15 mouse cellular contexts compared by ENCODE assay signal in the genomic region with DNA sequence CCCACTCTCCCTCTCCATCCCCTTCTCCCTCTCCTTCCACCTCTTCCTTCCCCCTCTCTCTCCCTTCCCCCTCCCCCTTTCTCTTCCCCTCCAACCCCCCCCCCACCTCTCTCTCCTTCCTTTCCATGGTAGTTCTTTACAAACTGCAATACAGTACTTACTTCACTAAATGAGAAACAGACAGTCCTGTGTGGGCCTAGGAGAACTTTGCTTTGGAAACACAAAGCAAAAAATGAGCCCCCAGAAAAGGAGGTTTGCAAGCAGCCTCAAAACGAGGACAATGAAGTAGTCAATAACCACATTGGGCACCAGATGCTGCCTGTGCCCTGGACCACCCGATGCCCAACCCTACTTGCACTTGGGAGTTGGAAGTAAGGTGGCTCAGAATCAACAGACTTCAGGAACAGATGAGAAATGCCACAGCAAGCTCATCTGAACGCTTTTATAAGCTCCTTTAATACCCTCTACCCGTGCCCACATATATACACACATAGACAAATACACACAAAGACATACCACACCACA.
A peak's percentile ranks its signal among the peaks of the same experiment; 100 is the strongest.
DNase-seq lines count a peak whose midpoint lies in the region; ATAC-seq and TF ChIP-seq lines count a peak whose summit lies in the region.
"Had no signal": no experiment of that assay in that cellular context is flagged by ENCODE, and none has a peak within 500 bp of the region (broad histone marks: within the 10 kb centered on the region; RNA-seq: fewer than 3 reads in every experiment).

No protein-coding gene starts in this region.

- H3K9ac ChIP-seq in embryonic facial prominence, embryonic 12.5 days, result no peak overlapping the region
- no peak overlapping the region for H3K9ac ChIP-seq in midbrain, embryonic 16.5 days (ENCODE audit: low read depth, low read length)
- H3K9ac ChIP-seq in lung, postnatal 0 days (replicated peaks; ENCODE audit: low read depth), result no peak overlapping the region
- H3K9ac ChIP-seq: heart, embryonic 13.5 days; lung, embryonic 15.5 days; stomach, embryonic 15.5 days had no signal

- no peak for TF ChIP-seq CTCF in left cerebral cortex, adult 2 months (IDR thresholded peaks at IDR 0.05)
- TF ChIP-seq CTCF in lung, postnatal 0 days (IDR thresholded peaks at IDR 0.05), result no peak

- H3K27ac ChIP-seq in embryonic facial prominence, embryonic 10.5 days (replicated peaks), result peak overlapping the region; percentile 89
- H3K27ac ChIP-seq in embryonic facial prominence, embryonic 12.5 days, result peak overlapping the region; percentile 86
- peak overlapping the region; percentile 88 for H3K27ac ChIP-seq in limb, embryonic 10.5 days
- peak overlapping the region; percentile 72; the same call in 1 of the 2 replicates for H3K27ac ChIP-seq in midbrain, embryonic 16.5 days (ENCODE audit: low read length)
- no peak overlapping the region for H3K27ac ChIP-seq in left cerebral cortex, adult 2 months
- H3K27ac ChIP-seq in lung, postnatal 0 days (ENCODE audit: low read length), result no peak overlapping the region

- intact Hi-C loops in left cerebral cortex, adult 2 months (cut with DNase I), result no loop called here

- no peak overlapping the region for H3K4me3 ChIP-seq in embryonic facial prominence, embryonic 10.5 days
- H3K4me3 ChIP-seq in embryonic facial prominence, embryonic 12.5 days, result no peak overlapping the region
- H3K4me3 ChIP-seq in limb, embryonic 10.5 days, result no peak overlapping the region
- H3K4me3 ChIP-seq in midbrain, embryonic 16.5 days (ENCODE audit: low read depth, low read length), result no peak overlapping the region
- H3K4me3 ChIP-seq in left cerebral cortex, adult 2 months, result no peak overlapping the region
- H3K4me3 ChIP-seq in lung, postnatal 0 days (ENCODE audit: low read depth, low read length), result no peak overlapping the region
- H3K4me3 ChIP-seq: heart, embryonic 13.5 days; lung, embryonic 15.5 days; stomach, embryonic 15.5 days had no signal

- no peak for ATAC-seq in embryonic facial prominence, embryonic 12.5 days (ENCODE audit: insufficient number of reproducible peaks, insufficient read depth, low FRiP score, low TSS enrichment)
- no peak for ATAC-seq in midbrain, embryonic 16.5 days
- ATAC-seq in lung, postnatal 0 days, result no peak
- ATAC-seq: Patski had no signal

- no peak for TF ChIP-seq EP300 in lung, postnatal 0 days (IDR thresholded peaks at IDR 0.05)

- peaks cover 16% of the 10 kb centered on the region for H3K9me3 ChIP-seq in embryonic facial prominence, embryonic 10.5 days
- no peaks in the 10 kb centered on the region for H3K9me3 ChIP-seq in embryonic facial prominence, embryonic 12.5 days
- no peaks in the 10 kb centered on the region for H3K9me3 ChIP-seq in limb, embryonic 10.5 days (replicated peaks)
- 0 out of 2 replicates have a peak, but pooled peaks cover 2% of the 10 kb centered on the region for H3K9me3 ChIP-seq in midbrain, embryonic 16.5 days (replicated peaks; ENCODE audit: control insufficient read depth, low read length, poor library complexity, severe bottlenecking)
- no peaks in the 10 kb centered on the region for H3K9me3 ChIP-seq in lung, postnatal 0 days (ENCODE audit: low read length)
- H3K9me3 ChIP-seq: lung, embryonic 15.5 days; stomach, embryonic 15.5 days had no signal

- no peaks in the 10 kb centered on the region for H3K36me3 ChIP-seq in embryonic facial prominence, embryonic 10.5 days (replicated peaks)
- H3K36me3 ChIP-seq in embryonic facial prominence, embryonic 12.5 days, result no peaks in the 10 kb centered on the region
- no peaks in the 10 kb centered on the region for H3K36me3 ChIP-seq in limb, embryonic 10.5 days
- H3K36me3 ChIP-seq in midbrain, embryonic 16.5 days (ENCODE audit: control insufficient read depth, insufficient read depth, low read length), result no peaks in the 10 kb centered on the region
- no peaks in the 10 kb centered on the region for H3K36me3 ChIP-seq in lung, postnatal 0 days (ENCODE audit: insufficient read depth, low read length)
- H3K36me3 ChIP-seq: heart, embryonic 13.5 days; lung, embryonic 15.5 days; stomach, embryonic 15.5 days had no signal

- 71% methylated on average over 4 of the region's 4 CpGs for WGBS in embryonic facial prominence, embryonic 10.5 days
- WGBS in embryonic facial prominence, embryonic 12.5 days, result 49% methylated on average over 4 of the region's 4 CpGs
- 62% methylated on average over 4 of the region's 4 CpGs for WGBS in limb, embryonic 10.5 days
- 57% methylated on average over 4 of the region's 4 CpGs for WGBS in midbrain, embryonic 16.5 days
- 66% methylated on average over 4 of the region's 4 CpGs for WGBS in lung, postnatal 0 days

- peaks cover 25% of the 10 kb centered on the region for H3K4me1 ChIP-seq in embryonic facial prominence, embryonic 10.5 days
- H3K4me1 ChIP-seq in embryonic facial prominence, embryonic 12.5 days, result peaks cover 14% of the 10 kb centered on the region
- H3K4me1 ChIP-seq in limb, embryonic 10.5 days, result peaks cover 21% of the 10 kb centered on the region
- peaks cover 8% of the 10 kb centered on the region; the same call in 1 of the 2 replicates for H3K4me1 ChIP-seq in midbrain, embryonic 16.5 days (ENCODE audit: control insufficient read depth, insufficient read depth, low read length)
- 0 out of 2 replicates have a peak, but pooled peaks cover 3% of the 10 kb centered on the region for H3K4me1 ChIP-seq in lung, postnatal 0 days (ENCODE audit: insufficient read depth, low read depth, low read length)

- H3K4me2 ChIP-seq in embryonic facial prominence, embryonic 12.5 days (replicated peaks), result no peak overlapping the region
- no peak overlapping the region for H3K4me2 ChIP-seq in midbrain, embryonic 16.5 days (ENCODE audit: low read length)
- H3K4me2 ChIP-seq in lung, postnatal 0 days (replicated peaks; ENCODE audit: low read depth, low read length), result no peak overlapping the region
- H3K4me2 ChIP-seq: heart, embryonic 13.5 days; lung, embryonic 15.5 days had no signal

- H3K27me3 ChIP-seq in embryonic facial prominence, embryonic 10.5 days (replicated peaks; ENCODE audit: low read depth, poor library complexity, severe bottlenecking), result no peaks in the 10 kb centered on the region
- no peaks in the 10 kb centered on the region for H3K27me3 ChIP-seq in embryonic facial prominence, embryonic 12.5 days
- no peaks in the 10 kb centered on the region for H3K27me3 ChIP-seq in limb, embryonic 10.5 days (ENCODE audit: low read depth, poor library complexity, severe bottlenecking)
- no peaks in the 10 kb centered on the region for H3K27me3 ChIP-seq in midbrain, embryonic 16.5 days (ENCODE audit: control insufficient read depth, insufficient read depth, low read depth, low read length)
- no peaks in the 10 kb centered on the region for H3K27me3 ChIP-seq in lung, postnatal 0 days (replicated peaks; ENCODE audit: insufficient read depth, low read length)
- H3K27me3 ChIP-seq: heart, embryonic 13.5 days; lung, embryonic 15.5 days; Patski; stomach, embryonic 15.5 days had no signal

- no peak for DNase-seq in embryonic facial prominence, embryonic 10.5 days (ENCODE audit: low spot score)
- DNase-seq in limb, embryonic 10.5 days (ENCODE audit: low spot score), result no peak
- no peak for DNase-seq in left cerebral cortex, adult 2 months (ENCODE audit: extremely low spot score in 1 of 2, low spot score in 2 of 2)
- no peak for DNase-seq in cerebellum, adult 11 months
- DNase-seq in lung, postnatal 0 days (ENCODE audit: low spot score), result no peak
- DNase-seq: cerebellum, adult 9-11 months; layer of hippocampus, adult 9-11 months; right cerebral cortex, postnatal 4 days; thymus, postnatal 4 days had no signal

Comparison
In these comparisons a context has a peak if more than half of its experiments do, and no peak if none do; other contexts are left out.
1. H3K27ac ChIP-seq: peak in embryonic facial prominence, embryonic 10.5 days (single experiment), embryonic facial prominence, embryonic 12.5 days (single experiment), limb, embryonic 10.5 days (single experiment) and midbrain, embryonic 16.5 days (single experiment); none in left cerebral cortex, adult 2 months (single experiment) and lung, postnatal 0 days (single experiment).